Mouse (Mus musculus): ENCODE results near the gene Opcml. TPM values are rescaled to one million over a fixed set of nuclear protein-coding genes. Genes with fewer than 3 reads are reported as not detected.
A peak's percentile ranks its signal among the peaks of the same experiment; 100 is the strongest.

The Opcml gene
- polyA plus RNA-seq, 1 experiment from 2014 or later: 0.97 TPM

- H3K9ac ChIP-seq (ENCODE audit: low read depth, low read length): no peak overlapping the region
- H3K4me2 ChIP-seq (ENCODE audit: low read length): no peak overlapping the region
- no peaks in the 10 kb centered on the region for H3K36me3 ChIP-seq (ENCODE audit: insufficient read depth, low read length)
- ATAC-seq (replicated peaks; ENCODE audit: low FRiP score, low read depth): no peak
- DNase-seq (ENCODE audit: low spot score): no peak
- no peak overlapping the region for H3K27ac ChIP-seq
- TF ChIP-seq CTCF (IDR thresholded peaks at IDR 0.05; ENCODE audit: low read depth): no peak
- H3K9me3 ChIP-seq (replicated peaks; ENCODE audit: low read length): no peaks in the 10 kb centered on the region
- H3K27me3 ChIP-seq (ENCODE audit: insufficient read depth, low read length): no peaks in the 10 kb centered on the region
- no peaks in the 10 kb centered on the region for H3K4me1 ChIP-seq (replicated peaks; ENCODE audit: insufficient read depth, low read length)
- H3K4me3 ChIP-seq (replicated peaks; ENCODE audit: low read depth, low read length): no peak overlapping the region
Measured at GRCm38 (mm10) chr9:28065126-28065525, 274.6 kb downstream of the Opcml start.

- ATAC-seq (replicated peaks; ENCODE audit: low FRiP score, low read depth) (no peak), DNase-seq (ENCODE audit: low spot score) (peak; percentile 15)
- H3K36me3 ChIP-seq (ENCODE audit: insufficient read depth, low read length): no peaks in the 10 kb centered on the region
- H3K9me3 ChIP-seq (replicated peaks; ENCODE audit: low read length): no peaks in the 10 kb centered on the region
- no peak overlapping the region for H3K27ac ChIP-seq
- H3K4me3 ChIP-seq (replicated peaks; ENCODE audit: low read depth, low read length): no peak overlapping the region
- H3K9ac ChIP-seq (ENCODE audit: low read depth, low read length): no peak overlapping the region
- 22% methylated on average over 4 of the region's 4 CpGs for WGBS
- TF ChIP-seq CTCF (IDR thresholded peaks at IDR 0.05; ENCODE audit: low read depth): no peak
- peaks cover 8% of the 10 kb centered on the region; the same call in 1 of the 2 replicates for H3K4me1 ChIP-seq (replicated peaks; ENCODE audit: insufficient read depth, low read length)
- H3K4me2 ChIP-seq (ENCODE audit: low read length): no peak overlapping the region
- no peaks in the 10 kb centered on the region for H3K27me3 ChIP-seq (ENCODE audit: insufficient read depth, low read length)
Measured at GRCm38 (mm10) chr9:28080694-28081093, 290.1 kb downstream of the Opcml start.

GRCm38 (mm10) chr9:28083754-28084153 is 293.2 kb downstream of the Opcml start:
- no peak overlapping the region for H3K4me2 ChIP-seq (ENCODE audit: low read length)
- no peak overlapping the region for H3K4me3 ChIP-seq (replicated peaks; ENCODE audit: low read depth, low read length)
- H3K27ac ChIP-seq: no peak overlapping the region
- 93% methylated on average over 3 of the region's 3 CpGs for WGBS
- H3K9ac ChIP-seq (ENCODE audit: low read depth, low read length): no peak overlapping the region
- no peaks in the 10 kb centered on the region for H3K27me3 ChIP-seq (ENCODE audit: insufficient read depth, low read length)
- H3K9me3 ChIP-seq (replicated peaks; ENCODE audit: low read length): no peaks in the 10 kb centered on the region
- ATAC-seq (replicated peaks; ENCODE audit: low FRiP score, low read depth): no peak
- H3K4me1 ChIP-seq (replicated peaks; ENCODE audit: insufficient read depth, low read length): peaks cover 8% of the 10 kb centered on the region; the same call in 1 of the 2 replicates
- DNase-seq (ENCODE audit: low spot score): no peak
- TF ChIP-seq CTCF (IDR thresholded peaks at IDR 0.05; ENCODE audit: low read depth): no peak
- H3K36me3 ChIP-seq (ENCODE audit: insufficient read depth, low read length): no peaks in the 10 kb centered on the region

- no peaks in the 10 kb centered on the region for H3K27me3 ChIP-seq (ENCODE audit: insufficient read depth, low read length)
- H3K27ac ChIP-seq: no peak overlapping the region
- no peak overlapping the region for H3K4me3 ChIP-seq (replicated peaks; ENCODE audit: low read depth, low read length)
- peak; percentile 78 for DNase-seq (ENCODE audit: low spot score)
- no peaks in the 10 kb centered on the region for H3K9me3 ChIP-seq (replicated peaks; ENCODE audit: low read length)
- TF ChIP-seq CTCF (IDR thresholded peaks at IDR 0.05; ENCODE audit: low read depth): no peak
- peak; percentile 40; the same call in 1 of the 2 replicates for ATAC-seq (replicated peaks; ENCODE audit: low FRiP score, low read depth)
- H3K4me2 ChIP-seq (ENCODE audit: low read length): no peak overlapping the region
- no peak overlapping the region for H3K9ac ChIP-seq (ENCODE audit: low read depth, low read length)
- 27% methylated on average over 2 of the region's 2 CpGs for WGBS
- H3K4me1 ChIP-seq (replicated peaks; ENCODE audit: insufficient read depth, low read length): peaks cover 8% of the 10 kb centered on the region; the same call in 1 of the 2 replicates
- H3K36me3 ChIP-seq (ENCODE audit: insufficient read depth, low read length): no peaks in the 10 kb centered on the region
Measured at GRCm38 (mm10) chr9:28084273-28084726, 293.7 kb downstream of the Opcml start.

- DNase-seq (ENCODE audit: low spot score) (peak; percentile 49), ATAC-seq (replicated peaks; ENCODE audit: low FRiP score, low read depth) (no peak)
- Histone ChIP-seq H3K4me3 (replicated peaks; ENCODE audit: low read depth, low read length) (no peak overlapping the region), H3K36me3 (ENCODE audit: insufficient read depth, low read length) (no peaks in the 10 kb centered on the region), H3K9me3 (replicated peaks; ENCODE audit: low read length) (no peaks in the 10 kb centered on the region), H3K4me2 (ENCODE audit: low read length) (no peak overlapping the region), H3K9ac (ENCODE audit: low read depth, low read length) (no peak overlapping the region), H3K27ac (no peak overlapping the region), H3K27me3 (ENCODE audit: insufficient read depth, low read length) (no peaks in the 10 kb centered on the region), H3K4me1 (replicated peaks; ENCODE audit: insufficient read depth, low read length) (no peaks in the 10 kb centered on the region)
- WGBS: 16% methylated on average over 1 of the region's 1 CpGs
- TF ChIP-seq CTCF (IDR thresholded peaks at IDR 0.05; ENCODE audit: low read depth): no peak
Measured at GRCm38 (mm10) chr9:28091395-28091794, 300.8 kb downstream of the Opcml start.

GRCm38 (mm10) chr9:28094722-28095121 is 304.1 kb downstream of the Opcml start:
- Histone ChIP-seq H3K4me2 (ENCODE audit: low read length) (no peak overlapping the region), H3K27me3 (ENCODE audit: insufficient read depth, low read length) (no peaks in the 10 kb centered on the region), H3K9me3 (replicated peaks; ENCODE audit: low read length) (no peaks in the 10 kb centered on the region), H3K4me1 (replicated peaks; ENCODE audit: insufficient read depth, low read length) (no peaks in the 10 kb centered on the region), H3K27ac (no peak overlapping the region), H3K36me3 (ENCODE audit: insufficient read depth, low read length) (no peaks in the 10 kb centered on the region), H3K9ac (ENCODE audit: low read depth, low read length) (no peak overlapping the region), H3K4me3 (replicated peaks; ENCODE audit: low read depth, low read length) (no peak overlapping the region)
- DNase-seq (ENCODE audit: low spot score) (no peak), ATAC-seq (replicated peaks; ENCODE audit: low FRiP score, low read depth) (no peak)
- no peak for TF ChIP-seq CTCF (IDR thresholded peaks at IDR 0.05; ENCODE audit: low read depth)
- WGBS: 94% methylated on average over 4 of the region's 4 CpGs

GRCm38 (mm10) chr9:28096204-28096603 is 305.6 kb downstream of the Opcml start:
- Histone ChIP-seq H3K36me3 (ENCODE audit: insufficient read depth, low read length) (no peaks in the 10 kb centered on the region), H3K9me3 (replicated peaks; ENCODE audit: low read length) (no peaks in the 10 kb centered on the region), H3K4me1 (replicated peaks; ENCODE audit: insufficient read depth, low read length) (no peaks in the 10 kb centered on the region), H3K27ac (no peak overlapping the region), H3K4me3 (replicated peaks; ENCODE audit: low read depth, low read length) (no peak overlapping the region), H3K27me3 (ENCODE audit: insufficient read depth, low read length) (no peaks in the 10 kb centered on the region), H3K4me2 (ENCODE audit: low read length) (no peak overlapping the region), H3K9ac (ENCODE audit: low read depth, low read length) (no peak overlapping the region)
- WGBS: 94% methylated on average over 2 of the region's 2 CpGs
- DNase-seq (ENCODE audit: low spot score) (no peak), ATAC-seq (replicated peaks; ENCODE audit: low FRiP score, low read depth) (no peak)
- TF ChIP-seq CTCF (IDR thresholded peaks at IDR 0.05; ENCODE audit: low read depth): no peak

All from kidney, postnatal 0 days (tissue).